Mouse (Mus musculus) heart, adult 2 months (tissue): ENCODE measurements around the gene Kiz. TPM values are rescaled to one million over a fixed set of nuclear protein-coding genes. Genes with fewer than 3 reads are reported as not detected.

Experiments used
- DNase-seq, 2 experiments: peaks; one replicate each; pipeline ENCODE4 v3.0.0; 2021
- H3K27ac ChIP-seq: fragments of 200-600 bp; 2 replicates; pipeline ENCODE4 v1.8.1; 2022
- H3K27me3 ChIP-seq: fragments of 200-500 bp; 2 replicates; pipeline ENCODE4 v1.6.1; 2012; ENCODE audit warnings: mild to moderate bottlenecking, low read length, inconsistent platforms, mixed read lengths; ENCODE audit not compliant: control insufficient read depth, insufficient read depth
- H3K36me3 ChIP-seq: fragments of 200-500 bp; 2 replicates; pipeline ENCODE4 v1.6.1; 2012; ENCODE audit warnings: low read length, inconsistent platforms; ENCODE audit not compliant: control insufficient read depth, insufficient read depth
- H3K4me1 ChIP-seq: fragments of 200-500 bp; 2 replicates; pipeline ENCODE4 v1.6.1; 2011; ENCODE audit warnings: low read length; ENCODE audit not compliant: control insufficient read depth, insufficient read depth
- H3K4me3 ChIP-seq: fragments of 200-600 bp; 2 replicates; pipeline ENCODE4 v1.8.1; 2022
- H3K79me2 ChIP-seq: fragments of 200-500 bp; replicated peaks from 2 replicates; pipeline ENCODE4 v1.6.1; 2012; ENCODE audit warnings: mild to moderate bottlenecking, inconsistent platforms, low read length, moderate library complexity, mixed read lengths; ENCODE audit not compliant: control insufficient read depth, insufficient read depth
- H3K9ac ChIP-seq: fragments of 200-500 bp; 2 replicates; pipeline ENCODE4 v1.6.1; 2012; ENCODE audit warnings: low read depth, mild to moderate bottlenecking, control low read depth, inconsistent platforms, low read length, mixed read lengths
- CTCF ChIP-seq: fragments of 200-600 bp; IDR thresholded peaks from 2 replicates; pipeline ENCODE4 v1.8.1; 2022; ENCODE audit warnings: antibody characterized with exemption, mild to moderate bottlenecking, moderate library complexity
- EP300 ChIP-seq: fragments of 200-500 bp; IDR thresholded peaks from 2 replicates; pipeline ENCODE4 v1.6.1; 2011; ENCODE audit warnings: low read depth, low read length, control low read depth; ENCODE audit not compliant: insufficient read depth
- POLR2A ChIP-seq: fragments of 200-500 bp; IDR thresholded peaks from 2 replicates; pipeline ENCODE4 v1.6.1; 2011; ENCODE audit warnings: mild to moderate bottlenecking, low read depth, low read length, control low read depth; ENCODE audit not compliant: insufficient read depth
- WGBS: fragments of 180-500 bp; shearing (Covaris S2); methylation state at CpG from one replicate; pipeline ENCODE4 v1.1.7; 2018; 5-methylcytosine and 5-hydroxymethylcytosine counted together
- intact Hi-C: fragments of 180-260 bp; cut with DNase I; formaldehyde crosslinking; loops from one replicate; pipeline ENCODE4 v1.15.1; 2025
- polyA plus RNA-seq: library from polyadenylated mRNA; depleted of rRNA; stranded (reverse); fragments of >200 nt; gene quantifications from 2 replicates; pipeline ENCODE4 v1.2.3, GENCODE M21; 2012
- total RNA-seq, 2 experiments: library from RNA; stranded (reverse); gene quantifications; 2 replicates each; pipeline ENCODE4 v1.2.3; 2021

Gene Kiz
- total and polyA plus RNA-seq, 3 experiments: 16.2 to 124 (median 97.9) TPM

DNA sequence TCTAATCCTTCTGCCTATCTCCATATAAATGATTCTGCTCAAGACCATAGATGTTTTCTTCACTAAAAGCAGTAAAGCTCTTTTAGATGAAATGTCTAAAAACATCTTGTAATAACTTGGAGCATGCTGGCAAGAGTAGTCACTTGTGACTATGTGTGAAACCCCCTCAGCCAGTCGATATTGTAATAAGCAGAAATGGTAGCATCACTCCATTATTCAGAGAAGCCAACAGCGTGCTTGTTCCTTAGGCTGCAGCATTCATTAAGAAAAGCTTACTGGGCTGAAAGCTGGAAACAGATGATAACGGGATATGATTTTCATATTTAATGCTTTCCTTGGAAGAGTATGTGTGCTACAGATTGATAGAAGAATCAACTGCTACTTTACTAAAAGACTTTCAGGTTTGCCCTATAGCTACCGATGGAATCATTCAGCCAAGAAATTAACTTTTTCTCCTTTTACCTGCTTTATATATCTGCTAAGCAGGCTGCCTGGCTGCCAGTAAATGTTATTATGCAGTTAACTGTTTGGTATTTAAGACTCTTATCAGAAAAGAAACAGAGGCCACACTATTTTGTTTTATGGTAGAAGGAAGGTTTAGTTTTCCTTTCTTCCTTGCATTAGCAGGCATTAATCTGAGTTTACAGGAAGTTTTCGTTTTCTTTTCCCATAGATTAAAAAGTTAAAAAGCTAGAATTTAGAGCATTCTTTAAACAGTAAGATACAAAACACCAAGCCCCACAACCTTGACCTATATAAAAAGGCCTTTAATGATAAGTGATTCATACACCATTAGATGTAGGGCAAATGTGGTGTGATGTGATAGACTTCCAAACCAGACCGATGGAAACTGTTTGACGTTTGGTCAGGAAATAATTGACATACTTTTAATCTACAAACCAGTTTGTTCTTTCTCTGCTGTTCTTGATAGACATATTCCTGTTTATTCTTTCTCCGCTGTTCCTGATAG lies 15.9 kb downstream of the Kiz start:
- Histone ChIP-seq H3K4me3 (no peak overlapping the region), H3K36me3 (no peaks in the 10 kb centered on the region), H3K4me1 (peaks cover 2% of the 10 kb centered on the region; the same call in 1 of the 2 replicates), H3K79me2 (no peaks in the 10 kb centered on the region), H3K27me3 (no peaks in the 10 kb centered on the region), H3K9ac (no peak overlapping the region), H3K27ac (no peak overlapping the region)
- WGBS: 74% methylated on average over 8 of the region's 8 CpGs
- intact Hi-C loops: no loop called here
- DNase-seq: no peak
- TF ChIP-seq CTCF (no peak), EP300 (no peak)

DNA sequence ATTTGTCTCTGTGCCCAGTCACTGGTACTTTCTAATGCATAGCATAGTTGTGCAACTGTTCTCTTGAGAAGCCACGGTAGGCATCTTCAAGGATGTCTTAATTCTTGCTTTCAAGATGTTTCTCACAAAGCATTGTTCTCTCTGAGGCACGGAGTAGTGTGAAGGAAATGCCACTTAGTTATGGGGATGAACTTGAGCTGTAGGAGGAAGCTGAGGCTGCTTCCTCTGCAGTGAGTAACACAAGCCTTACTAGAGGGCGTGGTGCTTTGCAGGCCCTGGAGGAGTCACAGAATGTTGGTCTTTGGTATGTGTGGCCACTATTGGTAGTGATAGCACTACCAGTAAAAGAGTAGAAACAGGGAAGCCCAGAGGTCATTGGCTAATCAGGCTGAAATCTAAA lies 17.0 kb downstream of the Kiz start:
- 42% methylated on average over 3 of the region's 3 CpGs for WGBS

GRCm38 (mm10) chr2:146873881-146874441 lies 18.3 kb downstream of the Kiz start:
- Histone ChIP-seq H3K27me3 (no peaks in the 10 kb centered on the region), H3K4me3 (no peak overlapping the region), H3K36me3 (no peaks in the 10 kb centered on the region), H3K79me2 (no peaks in the 10 kb centered on the region), H3K9ac (no peak overlapping the region), H3K27ac (no peak overlapping the region), H3K4me1 (peaks cover 2% of the 10 kb centered on the region; the same call in 1 of the 2 replicates)
- no peak for TF ChIP-seq EP300
- TF ChIP-seq CTCF: no peak
- no peak for TF ChIP-seq POLR2A
- 91% methylated on average over 7 of the region's 7 CpGs for WGBS
- no peak for DNase-seq
- intact Hi-C loops: no loop called here

More for the DNA sequence above, 17.0 kb downstream of the Kiz start:
- Histone ChIP-seq H3K27me3 (no peaks in the 10 kb centered on the region), H3K27ac (no peak overlapping the region), H3K36me3 (no peaks in the 10 kb centered on the region), H3K79me2 (no peaks in the 10 kb centered on the region), H3K4me3 (no peak overlapping the region), H3K9ac (no peak overlapping the region), H3K4me1 (peaks cover 2% of the 10 kb centered on the region; the same call in 1 of the 2 replicates)
- TF ChIP-seq POLR2A (no peak), CTCF (no peak), EP300 (no peak)
- intact Hi-C loops: no loop called here
- no peak for DNase-seq

DNA sequence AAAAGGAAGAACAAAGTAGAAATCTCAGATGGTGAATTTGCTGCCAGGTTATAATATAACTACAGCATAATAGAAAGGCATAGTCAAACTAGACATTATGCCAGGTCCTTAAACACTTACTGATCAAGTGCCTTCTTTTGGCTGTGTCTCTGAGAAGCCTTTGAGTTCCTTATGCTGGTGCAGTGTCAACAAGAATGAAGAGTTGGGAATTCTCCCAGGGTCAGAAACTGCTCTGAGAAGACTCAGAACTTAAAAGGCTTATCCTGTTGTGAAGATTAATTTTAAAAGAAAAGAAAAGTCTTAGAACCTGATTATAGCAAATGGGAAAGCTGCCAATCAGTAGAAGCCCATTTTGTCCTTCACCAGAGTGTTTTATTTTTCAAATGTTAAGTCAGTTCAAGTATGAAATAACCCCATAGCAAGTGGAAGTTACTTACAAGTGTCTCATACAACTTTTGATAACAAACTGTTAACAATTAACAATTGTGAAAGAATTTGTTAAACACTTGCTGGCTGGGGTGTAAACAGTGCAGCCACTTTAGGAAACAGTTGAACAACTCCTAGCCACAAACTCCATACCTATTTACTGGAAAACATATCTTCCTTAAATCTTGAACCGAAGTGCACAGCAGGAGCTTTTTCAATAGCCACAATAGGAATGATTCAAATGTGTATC lies 21.9 kb downstream of the Kiz start:
- Histone ChIP-seq H3K36me3 (no peaks in the 10 kb centered on the region), H3K27me3 (no peaks in the 10 kb centered on the region), H3K9ac (no peak overlapping the region), H3K4me1 (peaks cover 2% of the 10 kb centered on the region; the same call in 1 of the 2 replicates), H3K79me2 (no peaks in the 10 kb centered on the region), H3K4me3 (no peak overlapping the region), H3K27ac (no peak overlapping the region)
- WGBS: 93% methylated on average over 1 of the region's 1 CpGs
- TF ChIP-seq POLR2A (no peak), CTCF (no peak), EP300 (no peak)
- DNase-seq: no peak
- intact Hi-C loops: no loop called here

- no peak overlapping the region for H3K4me3 ChIP-seq
- TF ChIP-seq CTCF (no peak), POLR2A (no peak), EP300 (no peak)
- no peak overlapping the region for H3K27ac ChIP-seq
- no peaks in the 10 kb centered on the region for H3K27me3 ChIP-seq
- no peak for DNase-seq
- H3K9ac ChIP-seq: no peak overlapping the region
- peaks cover 3% of the 10 kb centered on the region for H3K4me1 ChIP-seq
- intact Hi-C loops: no loop called here
- H3K79me2 ChIP-seq: no peaks in the 10 kb centered on the region
- peaks cover 3% of the 10 kb centered on the region for H3K36me3 ChIP-seq
- WGBS: 95% methylated on average over 4 of the region's 4 CpGs
Measured at GRCm38 (mm10) chr2:146881623-146882022, 26.0 kb downstream of the Kiz start.
